Mouse (Mus musculus) bone marrow macrophage, adult 2 months (primary cell): ENCODE measurements around the gene Lyrm4.

ENCODE experiments used
- CTCF ChIP-seq: IDR thresholded peaks from 2 replicates; pipeline ENCODE4 v1.5.1; 2012; ENCODE audit warnings: low read depth, mild to moderate bottlenecking, low read length, moderate library complexity
- POLR2A ChIP-seq: IDR thresholded peaks from 2 replicates; pipeline ENCODE4 v1.6.1; 2012; ENCODE audit warnings: mild to moderate bottlenecking, low read depth, low read length, borderline replicate concordance

DNA sequence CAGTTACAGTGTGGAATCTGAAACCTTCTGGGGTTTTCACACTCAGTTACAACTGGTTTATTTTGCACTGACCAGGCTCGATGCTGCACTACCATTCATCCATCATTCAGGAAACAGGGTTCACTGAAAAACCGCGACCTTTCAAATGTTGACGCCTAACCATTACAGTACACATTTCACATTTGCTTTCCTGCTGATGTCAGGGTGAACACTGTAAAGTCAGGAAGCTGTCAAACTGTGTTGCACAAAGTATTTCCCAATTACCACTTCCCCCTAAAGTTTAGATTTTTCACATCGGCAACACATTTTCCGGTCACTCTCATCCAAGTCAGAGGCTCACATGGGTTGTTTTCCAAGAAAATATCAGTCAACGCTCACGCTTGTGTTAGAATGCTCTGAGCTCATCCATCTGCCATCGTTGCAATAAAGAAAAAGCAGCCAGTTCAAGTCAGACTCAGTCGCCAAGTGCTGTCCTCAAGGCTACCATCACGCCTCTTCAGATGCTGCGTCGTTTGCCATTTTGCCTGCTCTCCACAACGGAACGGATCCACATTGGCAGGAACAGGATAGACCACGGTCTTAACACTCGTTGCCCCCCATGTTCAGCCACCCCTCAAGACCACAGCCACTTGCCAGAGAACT is 167.4 kb downstream of the Lyrm4 start:
- TF ChIP-seq CTCF (no peak), POLR2A (no peak)
